Mouse (Mus musculus) T-helper 17 cell (primary cell): ENCODE results near the gene Epb41l3.

ENCODE experiments used
- in situ Hi-C, 2 experiments: fragments of 300-600 bp; cut with MboI, MseI; formaldehyde crosslinking; loops; 1 replicate in 1 of 2; 2 replicates in 1 of 2; pipeline ENCODE4 v1.15.1; 2025; ENCODE audit warnings: high pct_unique_total_duplicates in 2 of 2

Gene Epb41l3

GRCm38 (mm10) chr17:69230131-69230621, 154.7 kb downstream of the Epb41l3 start:
- in situ Hi-C loops: no loop called here

GRCm38 (mm10) chr17:69231360-69231759, 155.9 kb downstream of the Epb41l3 start:
- in situ Hi-C loops: no loop called here

- in situ Hi-C loops: no loop called here
Measured at GRCm38 (mm10) chr17:69237172-69237571, 161.7 kb downstream of the Epb41l3 start.

GRCm38 (mm10) chr17:69238810-69239373, 163.4 kb downstream of the Epb41l3 start:
- in situ Hi-C loops: no loop called here

GRCm38 (mm10) chr17:69239423-69239822, 163.9 kb downstream of the Epb41l3 start:
- in situ Hi-C loops: no loop called here

GRCm38 (mm10) chr17:69255834-69256233, 180.4 kb downstream of the Epb41l3 start:
- in situ Hi-C loops: no loop called here

GRCm38 (mm10) chr17:69256441-69256840, 181.0 kb downstream of the Epb41l3 start:
- in situ Hi-C loops: no loop called here

GRCm38 (mm10) chr17:69263810-69264565, 188.5 kb downstream of the Epb41l3 start:
- in situ Hi-C loops: no loop called here

- in situ Hi-C loops: no loop called here
Measured at GRCm38 (mm10) chr17:69265171-69265570, 189.7 kb downstream of the Epb41l3 start.

- in situ Hi-C loops: no loop called here
Measured at GRCm38 (mm10) chr17:69265759-69266463, 190.4 kb downstream of the Epb41l3 start.

- in situ Hi-C loops: no loop called here
Measured at GRCm38 (mm10) chr17:69266936-69267335, 191.5 kb downstream of the Epb41l3 start.

GRCm38 (mm10) chr17:69267526-69267925, 192.0 kb downstream of the Epb41l3 start:
- in situ Hi-C loops: no loop called here

GRCm38 (mm10) chr17:69277362-69277761, 201.9 kb downstream of the Epb41l3 start:
- in situ Hi-C loops: no loop called here

- in situ Hi-C loops: no loop called here
Measured at GRCm38 (mm10) chr17:69284511-69284910, 209.0 kb downstream of the Epb41l3 start.

- in situ Hi-C loops: no loop called here
Measured at GRCm38 (mm10) chr17:69288130-69288529, 212.6 kb downstream of the Epb41l3 start.

GRCm38 (mm10) chr17:69290272-69290671, 214.8 kb downstream of the Epb41l3 start:
- in situ Hi-C loops: no loop called here

- in situ Hi-C loops: no loop called here
Measured at GRCm38 (mm10) chr17:69301552-69301951, 226.1 kb downstream of the Epb41l3 start.

GRCm38 (mm10) chr17:69303579-69304274, 228.2 kb downstream of the Epb41l3 start:
- in situ Hi-C loops: no loop called here

- in situ Hi-C loops: loop anchor here in 1 of 2 experiments (5.0 kb wide), 1 partner anchor 1380 kb away; no protein-coding TSS in a partner anchor
Measured at GRCm38 (mm10) chr17:69307636-69308035, 232.2 kb downstream of the Epb41l3 start.

GRCm38 (mm10) chr17:69309872-69310271, 234.4 kb downstream of the Epb41l3 start:
- in situ Hi-C loops: loop anchor here in 1 of 2 experiments (5.0 kb wide), 1 partner anchor 1383 kb away; no protein-coding TSS in a partner anchor

GRCm38 (mm10) chr17:69320496-69320895, 245.0 kb downstream of the Epb41l3 start:
- in situ Hi-C loops: no loop called here

GRCm38 (mm10) chr17:69322721-69323120, 247.2 kb downstream of the Epb41l3 start:
- in situ Hi-C loops: no loop called here
